Mouse (Mus musculus): ENCODE data around the gene Zfp322a.

DNA sequence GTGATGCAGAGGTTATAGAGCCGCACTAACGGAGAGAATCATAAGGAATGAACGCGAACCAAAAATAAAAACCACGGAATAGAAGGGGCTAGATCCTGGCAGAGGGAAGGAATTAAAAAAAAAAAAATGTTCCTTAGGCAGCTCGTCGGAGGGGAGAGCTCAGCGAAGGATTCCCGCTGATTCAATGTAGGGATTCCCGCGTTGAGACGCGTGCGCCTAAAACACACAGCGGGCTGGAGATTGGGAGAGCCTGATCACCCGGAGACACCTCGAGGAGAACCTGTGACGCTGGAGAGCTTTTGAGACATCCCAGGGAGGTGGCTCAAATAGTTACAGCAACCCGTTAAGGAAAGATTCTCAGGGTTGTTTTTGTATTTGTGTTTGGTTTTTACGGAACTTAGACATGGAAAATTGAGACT is 43.2 kb upstream of the Zfp322a start:
- TF ChIP-seq CTCF (conservative IDR thresholded peaks at IDR 0.05; ENCODE audit: low read length) (no peak), NANOG (IDR thresholded peaks at IDR 0.05; ENCODE audit: borderline replicate concordance, low read length) (no peak)

Data from E14TG2a.4 (cell line).